Mouse (Mus musculus): ENCODE data around the gene Gdpd3. TPM values are rescaled to one million over a fixed set of nuclear protein-coding genes. Genes with fewer than 3 reads are reported as not detected.
"Not testable (repeated sequence)": the region's sequence is repeated elsewhere in the genome, so short reads cannot be mapped to it uniquely, and the experiment has no call there.

The Gdpd3 gene
- polyA plus RNA-seq (2012; rRNA removed), result 3.5 and 3.9 TPM in 2 replicates

DNA sequence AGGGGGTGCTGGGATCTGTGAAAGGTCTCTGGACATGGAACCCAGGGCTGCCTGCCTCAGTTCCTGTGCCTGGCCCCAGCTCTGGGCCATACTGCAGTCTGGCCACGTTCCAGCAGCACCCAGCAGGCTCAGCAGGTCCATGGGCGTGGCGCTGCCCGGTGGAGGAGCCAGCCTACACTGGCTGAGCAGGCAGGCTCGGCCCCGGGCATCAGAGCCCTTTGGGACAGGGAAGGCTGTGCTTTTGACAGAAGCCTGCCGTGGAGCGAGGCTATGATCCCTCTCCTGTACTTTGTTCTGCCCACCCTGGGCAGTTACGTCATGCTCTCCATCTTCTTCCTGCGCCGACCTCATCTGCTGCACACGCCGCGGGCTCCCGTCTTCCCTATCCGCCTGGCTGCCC lies at the start of gene Gdpd3:
Gene Gdpd3 (plus strand): TSS at position 134 of the 400 bp plus-strand sequence.
- Histone ChIP-seq H3K4me3 (ENCODE audit: control insufficient read depth, low read depth, low read length) (no peak within 1 kb of the TSS), H3K4me1 (ENCODE audit: control insufficient read depth, insufficient read depth, low read length) (peaks cover 5% of the 10 kb centered on the region; the same call in 1 of the 2 replicates), H3K27me3 (ENCODE audit: control insufficient read depth, insufficient read depth, low read length) (no peaks in the 10 kb centered on the region), H3K27ac (ENCODE audit: control insufficient read depth, insufficient read depth, low read depth, low read length) (no peak within 1 kb of the TSS), H3K36me3 (ENCODE audit: control insufficient read depth, insufficient read depth, low read length) (no peaks in the 10 kb centered on the region; the same call in 1 of the 2 replicates)
- no peak for TF ChIP-seq POLR2A (IDR thresholded peaks at IDR 0.05; ENCODE audit: control insufficient read depth, low read depth, low read length)
- TF ChIP-seq CTCF (IDR thresholded peaks at IDR 0.05; ENCODE audit: control insufficient read depth, insufficient read depth, insufficient replicate concordance, low read depth, low read length), result no peak

- no peaks in the 10 kb centered on the region for H3K4me1 ChIP-seq (ENCODE audit: control insufficient read depth, insufficient read depth, low read length)
- H3K4me3 ChIP-seq (ENCODE audit: control insufficient read depth, low read depth, low read length), result no peak overlapping the region
- no peaks in the 10 kb centered on the region for H3K36me3 ChIP-seq (ENCODE audit: control insufficient read depth, insufficient read depth, low read length)
- H3K27ac ChIP-seq (ENCODE audit: control insufficient read depth, insufficient read depth, low read depth, low read length), result no peak overlapping the region
- H3K27me3 ChIP-seq (ENCODE audit: control insufficient read depth, insufficient read depth, low read length), result no peaks in the 10 kb centered on the region
- no peak for TF ChIP-seq CTCF (IDR thresholded peaks at IDR 0.05; ENCODE audit: control insufficient read depth, insufficient read depth, insufficient replicate concordance, low read depth, low read length)
- TF ChIP-seq POLR2A (IDR thresholded peaks at IDR 0.05; ENCODE audit: control insufficient read depth, low read depth, low read length), result no peak
Observed at GRCm38 (mm10) chr7:126717566-126717965, 48.6 kb upstream of the Gdpd3 start.

- Histone ChIP-seq H3K4me3 (ENCODE audit: control insufficient read depth, low read depth, low read length) (no peak overlapping the region), H3K4me1 (ENCODE audit: control insufficient read depth, insufficient read depth, low read length) (no peaks in the 10 kb centered on the region), H3K36me3 (ENCODE audit: control insufficient read depth, insufficient read depth, low read length) (no peaks in the 10 kb centered on the region), H3K27ac (ENCODE audit: control insufficient read depth, insufficient read depth, low read depth, low read length) (no peak overlapping the region), H3K27me3 (ENCODE audit: control insufficient read depth, insufficient read depth, low read length) (no peaks in the 10 kb centered on the region)
- TF ChIP-seq POLR2A (IDR thresholded peaks at IDR 0.05; ENCODE audit: control insufficient read depth, low read depth, low read length) (no peak), CTCF (IDR thresholded peaks at IDR 0.05; ENCODE audit: control insufficient read depth, insufficient read depth, insufficient replicate concordance, low read depth, low read length) (peak; percentile 63; the same call in 1 of the 2 replicates)
Observed at GRCm38 (mm10) chr7:126718787-126719337, 47.3 kb upstream of the Gdpd3 start.

GRCm38 (mm10) chr7:126721635-126722034 lies 44.5 kb upstream of the Gdpd3 start:
- Histone ChIP-seq H3K27ac (ENCODE audit: control insufficient read depth, insufficient read depth, low read depth, low read length) (no peak overlapping the region), H3K4me1 (ENCODE audit: control insufficient read depth, insufficient read depth, low read length) (no peaks in the 10 kb centered on the region), H3K36me3 (ENCODE audit: control insufficient read depth, insufficient read depth, low read length) (no peaks in the 10 kb centered on the region), H3K4me3 (ENCODE audit: control insufficient read depth, low read depth, low read length) (no peak overlapping the region), H3K27me3 (ENCODE audit: control insufficient read depth, insufficient read depth, low read length) (no peaks in the 10 kb centered on the region)
- TF ChIP-seq CTCF (IDR thresholded peaks at IDR 0.05; ENCODE audit: control insufficient read depth, insufficient read depth, insufficient replicate concordance, low read depth, low read length) (no peak), POLR2A (IDR thresholded peaks at IDR 0.05; ENCODE audit: control insufficient read depth, low read depth, low read length) (no peak)

- Histone ChIP-seq H3K36me3 (ENCODE audit: control insufficient read depth, insufficient read depth, low read length) (no peaks in the 10 kb centered on the region), H3K27ac (ENCODE audit: control insufficient read depth, insufficient read depth, low read depth, low read length) (no peak overlapping the region), H3K27me3 (ENCODE audit: control insufficient read depth, insufficient read depth, low read length) (no peaks in the 10 kb centered on the region), H3K4me3 (ENCODE audit: control insufficient read depth, low read depth, low read length) (no peak overlapping the region), H3K4me1 (ENCODE audit: control insufficient read depth, insufficient read depth, low read length) (no peaks in the 10 kb centered on the region)
- TF ChIP-seq POLR2A (IDR thresholded peaks at IDR 0.05; ENCODE audit: control insufficient read depth, low read depth, low read length) (no peak), CTCF (IDR thresholded peaks at IDR 0.05; ENCODE audit: control insufficient read depth, insufficient read depth, insufficient replicate concordance, low read depth, low read length) (no peak)
Observed at GRCm38 (mm10) chr7:126725077-126725476, 41.1 kb upstream of the Gdpd3 start.

GRCm38 (mm10) chr7:126725667-126726066 lies 40.5 kb upstream of the Gdpd3 start:
- no peaks in the 10 kb centered on the region for H3K36me3 ChIP-seq (ENCODE audit: control insufficient read depth, insufficient read depth, low read length)
- H3K27ac ChIP-seq (ENCODE audit: control insufficient read depth, insufficient read depth, low read depth, low read length), result no peak overlapping the region
- H3K27me3 ChIP-seq (ENCODE audit: control insufficient read depth, insufficient read depth, low read length), result no peaks in the 10 kb centered on the region
- no peaks in the 10 kb centered on the region for H3K4me1 ChIP-seq (ENCODE audit: control insufficient read depth, insufficient read depth, low read length)
- TF ChIP-seq CTCF (IDR thresholded peaks at IDR 0.05; ENCODE audit: control insufficient read depth, insufficient read depth, insufficient replicate concordance, low read depth, low read length) (no peak), POLR2A (IDR thresholded peaks at IDR 0.05; ENCODE audit: control insufficient read depth, low read depth, low read length) (no peak)
- no peak overlapping the region for H3K4me3 ChIP-seq (ENCODE audit: control insufficient read depth, low read depth, low read length)

GRCm38 (mm10) chr7:126730256-126730789 lies 35.8 kb upstream of the Gdpd3 start:
- not testable (repeated sequence) for H3K27me3 ChIP-seq (ENCODE audit: control insufficient read depth, insufficient read depth, low read length); H3K4me3 ChIP-seq (ENCODE audit: control insufficient read depth, low read depth, low read length); H3K36me3 ChIP-seq (ENCODE audit: control insufficient read depth, insufficient read depth, low read length); H3K4me1 ChIP-seq (ENCODE audit: control insufficient read depth, insufficient read depth, low read length); H3K27ac ChIP-seq (ENCODE audit: control insufficient read depth, insufficient read depth, low read depth, low read length)

All from testis, adult 2 months (tissue).